Mouse (Mus musculus): Measurements from ENCODE around the gene Mfsd1.

Gene Mfsd1

GRCm38 (mm10) chr3:67582273-67583124 is at the start of gene Mfsd1:
Gene Mfsd1, plus strand, starts transcription at chr3:67582741.
- DNase-seq (ENCODE audit: extremely low read depth, insufficient read length, low spot score) = peak; percentile 90

- no peak for DNase-seq (ENCODE audit: extremely low read depth, insufficient read length, low spot score)
These were observed 38.9 kb upstream of the Mfsd1 start for GRCm38 (mm10) chr3:67543630-67544029.

- DNase-seq (ENCODE audit: extremely low read depth, insufficient read length, low spot score) = no peak
These were observed 31.3 kb upstream of the Mfsd1 start for GRCm38 (mm10) chr3:67551193-67551592.

GRCm38 (mm10) chr3:67553281-67553680 is 29.3 kb upstream of the Mfsd1 start:
- no peak for DNase-seq (ENCODE audit: extremely low read depth, insufficient read length, low spot score)

GRCm38 (mm10) chr3:67553927-67554448 is 28.6 kb upstream of the Mfsd1 start:
- DNase-seq (ENCODE audit: extremely low read depth, insufficient read length, low spot score) = peak; percentile 9

- DNase-seq (ENCODE audit: extremely low read depth, insufficient read length, low spot score) = no peak
These were observed 27.3 kb upstream of the Mfsd1 start for GRCm38 (mm10) chr3:67555211-67555610.

- DNase-seq (ENCODE audit: extremely low read depth, insufficient read length, low spot score) = peak; percentile 4
These were observed 25.3 kb upstream of the Mfsd1 start for GRCm38 (mm10) chr3:67557200-67557651.

GRCm38 (mm10) chr3:67557718-67558354 is 24.7 kb upstream of the Mfsd1 start:
- no peak for DNase-seq (ENCODE audit: extremely low read depth, insufficient read length, low spot score)

GRCm38 (mm10) chr3:67564731-67565357 is 17.7 kb upstream of the Mfsd1 start:
- DNase-seq (ENCODE audit: extremely low read depth, insufficient read length, low spot score) = no peak

GRCm38 (mm10) chr3:67565540-67566227 is 16.9 kb upstream of the Mfsd1 start:
- DNase-seq (ENCODE audit: extremely low read depth, insufficient read length, low spot score) = no peak

- DNase-seq (ENCODE audit: extremely low read depth, insufficient read length, low spot score) = peak; percentile 66
These were observed 14.4 kb upstream of the Mfsd1 start for GRCm38 (mm10) chr3:67568015-67568618.

GRCm38 (mm10) chr3:67572918-67573317 is 9.6 kb upstream of the Mfsd1 start:
- peak; percentile 39 for DNase-seq (ENCODE audit: extremely low read depth, insufficient read length, low spot score)

GRCm38 (mm10) chr3:67573523-67573922 is 9.0 kb upstream of the Mfsd1 start:
- no peak for DNase-seq (ENCODE audit: extremely low read depth, insufficient read length, low spot score)

- DNase-seq (ENCODE audit: extremely low read depth, insufficient read length, low spot score) = no peak
These were observed 6.3 kb upstream of the Mfsd1 start for GRCm38 (mm10) chr3:67576248-67576647.

- DNase-seq (ENCODE audit: extremely low read depth, insufficient read length, low spot score) = no peak
These were observed 5.8 kb upstream of the Mfsd1 start for GRCm38 (mm10) chr3:67576724-67577123.

GRCm38 (mm10) chr3:67583125-67583845 is 744 bp downstream of the Mfsd1 start:
- DNase-seq (ENCODE audit: extremely low read depth, insufficient read length, low spot score) = no peak

GRCm38 (mm10) chr3:67583846-67584186 is 1.3 kb downstream of the Mfsd1 start:
- no peak for DNase-seq (ENCODE audit: extremely low read depth, insufficient read length, low spot score)

GRCm38 (mm10) chr3:67586511-67586910 is 4.0 kb downstream of the Mfsd1 start:
- DNase-seq (ENCODE audit: extremely low read depth, insufficient read length, low spot score) = no peak

GRCm38 (mm10) chr3:67587430-67587829 is 4.9 kb downstream of the Mfsd1 start:
- no peak for DNase-seq (ENCODE audit: extremely low read depth, insufficient read length, low spot score)

Data from 3134 (cell line).